Mouse (Mus musculus): ENCODE data around the gene A830005F24Rik.
"Not testable (repeated sequence)": the region's sequence is repeated elsewhere in the genome, so short reads cannot be mapped to it uniquely, and the experiment has no call there.

Gene A830005F24Rik

GRCm38 (mm10) chr13:48513003-48513929, at the start of gene A830005F24Rik, which contains the start of gene Zfp169:
Gene A830005F24Rik (plus strand): TSS chr13:48513570.
Gene Zfp169 (minus strand): TSS chr13:48513451.
- peak; percentile 78 to 91 for DNase-seq (ENCODE audit: low spot score in 2 of 2)

GRCm38 (mm10) chr13:48464170-48464569, 49.2 kb upstream of the A830005F24Rik start:
- peak in 1 of 2 experiments; percentile 85 for DNase-seq (ENCODE audit: low spot score in 2 of 2)

GRCm38 (mm10) chr13:48466186-48466585, 47.2 kb upstream of the A830005F24Rik start:
- DNase-seq (ENCODE audit: low spot score in 2 of 2) = no peak

GRCm38 (mm10) chr13:48468656-48469180, 44.7 kb upstream of the A830005F24Rik start:
- DNase-seq (ENCODE audit: low spot score in 2 of 2) = no peak

GRCm38 (mm10) chr13:48483606-48484005, 29.8 kb upstream of the A830005F24Rik start:
- no peak for DNase-seq (ENCODE audit: low spot score in 2 of 2)

- no peak for DNase-seq (ENCODE audit: low spot score in 2 of 2)
Measured at GRCm38 (mm10) chr13:48490396-48491182, 22.8 kb upstream of the A830005F24Rik start.

- peak in 1 of 2 experiments; percentile 56 for DNase-seq (ENCODE audit: low spot score in 2 of 2)
Measured at GRCm38 (mm10) chr13:48493183-48493582, 20.2 kb upstream of the A830005F24Rik start.

- DNase-seq (ENCODE audit: low spot score in 2 of 2) = peak; percentile 61 to 84
Measured at GRCm38 (mm10) chr13:48497693-48498221, 15.6 kb upstream of the A830005F24Rik start.

- no peak for DNase-seq (ENCODE audit: low spot score in 2 of 2)
Measured at GRCm38 (mm10) chr13:48498676-48499075, 14.7 kb upstream of the A830005F24Rik start.

GRCm38 (mm10) chr13:48502422-48502821, 10.9 kb upstream of the A830005F24Rik start:
- no peak for DNase-seq (ENCODE audit: low spot score in 2 of 2)

- DNase-seq (ENCODE audit: low spot score in 2 of 2) = no peak
Measured at GRCm38 (mm10) chr13:48508661-48509060, 4.7 kb upstream of the A830005F24Rik start.

- no peak for DNase-seq (ENCODE audit: low spot score in 2 of 2)
Measured at GRCm38 (mm10) chr13:48515861-48516260, 2.5 kb downstream of the A830005F24Rik start.

GRCm38 (mm10) chr13:48519122-48519521, 5.8 kb downstream of the A830005F24Rik start:
- not testable (repeated sequence) for DNase-seq (ENCODE audit: low spot score in 2 of 2)

- no peak for DNase-seq (ENCODE audit: low spot score in 2 of 2)
Measured at GRCm38 (mm10) chr13:48525745-48526144, 12.4 kb downstream of the A830005F24Rik start.

- DNase-seq (ENCODE audit: low spot score in 2 of 2) = peak; percentile 58 to 84
Measured at GRCm38 (mm10) chr13:48528123-48528871, 14.9 kb downstream of the A830005F24Rik start.

- no peak for DNase-seq (ENCODE audit: low spot score in 2 of 2)
Measured at GRCm38 (mm10) chr13:48529028-48529427, 15.7 kb downstream of the A830005F24Rik start.

- DNase-seq (ENCODE audit: low spot score in 2 of 2) = no peak
Measured at GRCm38 (mm10) chr13:48530685-48531084, 17.3 kb downstream of the A830005F24Rik start.

- DNase-seq (ENCODE audit: low spot score in 2 of 2) = no peak
Measured at GRCm38 (mm10) chr13:48531448-48531847, 18.1 kb downstream of the A830005F24Rik start.

GRCm38 (mm10) chr13:48533441-48533840, 20.1 kb downstream of the A830005F24Rik start:
- no peak for DNase-seq (ENCODE audit: low spot score in 2 of 2)

GRCm38 (mm10) chr13:48540488-48540887, 27.1 kb downstream of the A830005F24Rik start:
- no peak for DNase-seq (ENCODE audit: low spot score in 2 of 2)

GRCm38 (mm10) chr13:48544391-48544790, 31.0 kb downstream of the A830005F24Rik start:
- no peak for DNase-seq (ENCODE audit: low spot score in 2 of 2)
